Mouse (Mus musculus): Measurements from ENCODE around the gene Simc1.

Simc1 gene

DNA sequence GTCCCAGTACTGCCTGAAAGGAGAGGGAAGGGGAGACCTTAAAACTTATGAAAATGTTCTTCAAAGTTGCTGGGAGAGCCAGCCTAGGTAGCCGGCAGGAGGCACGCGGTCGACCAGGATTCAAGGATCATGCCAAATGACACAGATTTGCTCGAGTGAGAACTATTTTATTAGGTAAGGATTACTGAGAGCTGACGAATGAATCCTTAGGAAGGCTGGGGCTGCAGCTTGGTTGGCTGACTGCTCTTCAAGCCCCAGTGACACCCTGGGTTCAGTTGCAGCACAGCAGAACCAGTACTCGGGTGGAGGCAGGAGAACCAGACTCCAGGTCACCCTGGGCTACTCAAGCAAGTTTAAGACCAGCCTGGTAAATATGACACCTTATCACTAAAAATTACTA lies 44.5 kb downstream of the Simc1 start:
- no peak for DNase-seq (ENCODE audit: low spot score)

DNA sequence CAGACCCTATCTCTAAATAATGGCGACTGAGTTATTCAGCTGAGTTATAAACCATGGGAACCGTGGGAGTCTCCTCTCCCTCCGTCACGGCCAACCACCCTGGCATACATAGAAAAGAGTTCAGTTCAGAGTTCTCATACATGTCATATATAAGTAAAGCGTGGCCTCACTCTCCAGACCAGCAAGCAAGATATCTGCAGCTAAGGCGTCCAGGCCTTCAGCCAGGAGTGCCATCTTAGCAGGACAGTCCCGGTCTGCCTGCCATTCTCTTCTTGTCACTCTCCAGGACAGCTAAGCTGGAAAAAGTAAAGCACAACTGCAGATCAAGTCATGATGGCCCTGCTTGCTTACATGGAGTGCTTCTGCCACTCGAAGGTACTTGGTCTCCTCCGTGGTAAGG lies 52.6 kb downstream of the Simc1 start:
- DNase-seq (ENCODE audit: low spot score) = no peak

DNA sequence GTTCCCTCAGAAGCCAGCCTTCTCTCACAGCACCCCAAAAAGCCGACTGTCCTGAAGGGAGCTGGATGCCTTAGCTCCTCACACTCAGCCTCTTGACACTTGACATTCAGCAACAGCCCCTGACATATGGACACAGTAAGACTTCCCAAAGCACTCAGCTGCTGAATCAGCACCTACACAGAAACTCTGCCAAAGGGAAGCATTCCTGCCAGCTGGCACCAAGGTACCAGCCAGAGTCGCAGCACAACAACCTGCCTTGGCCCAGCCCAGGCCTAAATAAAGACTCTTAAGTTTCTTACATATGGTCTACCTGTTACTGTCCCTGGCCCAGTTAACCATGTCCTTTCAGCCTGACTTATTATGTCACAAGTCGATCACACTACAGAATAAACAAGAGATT lies 53.2 kb downstream of the Simc1 start:
- DNase-seq (ENCODE audit: low spot score) = no peak

DNA sequence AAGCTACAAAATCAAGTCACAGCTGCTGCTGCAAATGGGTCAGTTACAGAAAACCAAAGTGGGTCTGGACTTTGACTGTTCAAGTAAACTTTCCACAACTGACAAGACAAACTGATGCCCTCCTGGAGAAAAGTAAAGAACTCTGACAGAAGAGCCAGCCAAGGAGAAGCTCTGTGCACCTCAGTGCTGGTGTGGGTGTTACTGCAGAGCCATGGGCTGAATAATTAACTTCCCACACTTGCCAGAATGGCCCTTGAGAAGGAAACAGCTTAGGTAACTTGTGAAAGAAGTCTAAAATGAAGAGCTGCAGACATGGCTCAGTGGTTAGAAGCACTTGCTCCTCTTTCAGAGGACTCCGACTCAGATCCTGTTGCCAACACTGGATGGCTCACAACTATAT lies 54.1 kb downstream of the Simc1 start:
- no peak for DNase-seq (ENCODE audit: low spot score)

DNA sequence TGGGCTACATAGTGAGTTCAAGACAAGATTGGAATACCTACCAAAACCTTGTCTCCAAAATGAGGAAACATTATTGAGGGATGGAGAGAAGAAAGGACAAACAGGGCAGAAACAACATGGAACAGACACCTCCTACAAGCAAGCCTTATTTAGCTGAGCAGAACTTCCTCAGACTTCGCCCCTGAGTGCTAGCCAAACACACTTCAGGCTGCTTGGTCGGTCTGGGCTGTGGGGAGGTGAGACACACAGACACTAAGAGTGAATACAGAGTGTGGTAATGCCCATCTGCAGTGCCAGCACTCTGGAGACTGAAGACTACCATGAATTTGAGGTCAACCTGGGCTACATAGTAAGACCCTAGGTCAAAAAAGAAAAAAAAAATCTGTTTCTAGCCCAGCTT lies 56.1 kb downstream of the Simc1 start:
- no peak for DNase-seq (ENCODE audit: low spot score)

DNA sequence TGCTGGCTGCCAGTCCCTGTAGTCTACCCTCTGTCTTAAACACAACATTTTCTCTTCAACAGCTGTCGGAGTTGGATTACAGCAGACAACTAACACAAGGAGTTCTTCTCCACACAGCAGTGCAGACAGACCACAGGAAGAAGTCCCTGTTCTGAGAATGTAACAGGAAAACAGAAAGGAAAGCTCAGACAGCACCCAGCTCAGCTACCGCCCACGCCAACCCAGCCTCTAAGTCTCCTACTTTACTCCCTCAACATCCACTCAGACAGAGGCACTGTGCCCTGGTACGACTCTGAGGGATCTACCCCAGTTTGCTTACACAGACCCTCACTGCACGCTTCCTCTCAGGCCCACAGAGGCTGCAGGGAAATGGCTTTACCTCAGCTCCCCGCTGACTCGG lies 57.0 kb downstream of the Simc1 start:
- DNase-seq (ENCODE audit: low spot score) = no peak

DNA sequence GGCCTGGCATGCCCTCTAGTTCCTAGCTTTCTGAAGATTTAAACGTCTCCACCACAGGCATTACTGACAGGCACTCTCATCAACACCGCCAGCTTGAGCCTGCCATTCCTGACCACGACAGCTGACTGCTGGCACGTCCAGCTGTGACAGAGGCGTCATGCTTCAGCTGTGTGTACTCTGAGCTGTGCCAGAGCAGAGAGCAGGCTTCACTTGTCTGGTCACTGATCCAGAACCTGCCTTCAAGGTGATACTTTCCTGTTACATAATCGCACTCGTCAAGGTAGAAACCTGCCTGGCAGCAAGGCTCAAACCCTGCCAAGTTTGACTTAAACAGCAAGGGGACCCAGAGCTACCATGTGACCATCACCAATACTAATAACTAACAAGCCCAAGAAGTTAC lies 59.0 kb downstream of the Simc1 start:
- no peak for DNase-seq (ENCODE audit: low spot score)

DNA sequence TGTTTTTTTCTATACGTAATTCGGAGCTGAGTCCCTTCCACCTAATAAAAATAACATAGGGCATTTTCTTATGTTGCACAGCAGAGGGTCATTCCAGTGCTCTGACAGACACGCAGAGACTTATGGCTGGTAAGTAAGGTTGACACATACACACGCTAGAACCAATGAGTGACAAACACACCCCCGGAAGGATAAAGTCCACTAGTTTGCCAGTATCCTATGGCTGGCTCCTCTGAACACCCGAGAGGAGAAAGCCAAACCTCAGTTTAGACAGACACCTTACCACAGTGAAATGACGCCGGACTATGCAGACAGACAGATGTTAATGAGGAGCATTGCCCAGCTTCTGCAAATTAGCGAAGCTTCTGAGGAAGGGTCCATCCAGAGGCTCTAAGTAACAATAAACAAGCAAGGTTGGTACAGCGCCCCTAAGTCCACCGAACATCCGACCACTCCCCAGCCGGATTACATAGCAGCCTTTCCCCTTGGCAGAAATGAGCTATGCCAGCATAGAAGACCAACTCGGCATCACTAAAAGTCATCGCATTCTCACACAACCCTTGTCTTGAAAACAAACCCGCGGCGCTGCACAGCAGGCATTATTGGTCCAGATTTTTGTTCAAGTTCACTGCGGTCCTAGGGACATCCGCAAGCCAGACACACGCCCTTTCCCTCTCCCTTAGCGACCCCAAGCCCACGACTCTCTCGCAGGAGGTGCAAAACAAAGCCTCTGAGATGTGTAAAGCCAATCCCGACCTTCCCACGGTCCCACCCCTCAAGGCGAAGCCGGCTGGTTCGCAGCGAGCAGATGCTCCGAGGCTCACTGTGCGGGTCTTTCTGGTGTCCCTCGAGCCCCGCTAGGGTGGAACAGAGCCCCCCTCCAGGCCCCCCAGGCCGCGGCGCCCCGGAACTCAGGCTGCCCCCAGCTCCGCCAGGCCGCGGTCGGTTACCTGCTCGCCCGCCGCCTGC lies 60.9 kb downstream of the Simc1 start:
- no peak for DNase-seq (ENCODE audit: low spot score)

DNA sequence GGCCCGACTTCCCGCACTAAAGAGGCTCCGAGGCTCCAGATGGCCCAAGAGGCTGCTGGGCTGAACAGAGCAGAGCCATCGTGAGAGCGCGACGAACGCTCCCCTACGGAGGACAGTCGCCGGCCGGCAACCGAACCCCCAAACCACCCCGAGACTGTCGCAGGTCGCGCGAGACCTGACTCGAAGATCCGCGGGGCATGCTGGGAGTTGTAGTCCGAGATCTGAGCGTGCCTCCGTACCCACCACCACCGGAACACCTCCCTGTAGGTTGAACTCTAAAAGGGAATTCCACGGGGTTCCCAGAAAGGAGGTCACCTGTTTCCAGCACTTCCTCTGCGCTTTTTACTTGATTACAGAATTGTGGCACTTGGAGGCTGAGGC lies 61.6 kb downstream of the Simc1 start, which contains the start of gene 4833439L19Rik:
Gene 4833439L19Rik, minus strand, starts transcription at position 235 of the 381 bp plus-strand sequence.
- peak; percentile 90 for DNase-seq (ENCODE audit: low spot score)

DNA sequence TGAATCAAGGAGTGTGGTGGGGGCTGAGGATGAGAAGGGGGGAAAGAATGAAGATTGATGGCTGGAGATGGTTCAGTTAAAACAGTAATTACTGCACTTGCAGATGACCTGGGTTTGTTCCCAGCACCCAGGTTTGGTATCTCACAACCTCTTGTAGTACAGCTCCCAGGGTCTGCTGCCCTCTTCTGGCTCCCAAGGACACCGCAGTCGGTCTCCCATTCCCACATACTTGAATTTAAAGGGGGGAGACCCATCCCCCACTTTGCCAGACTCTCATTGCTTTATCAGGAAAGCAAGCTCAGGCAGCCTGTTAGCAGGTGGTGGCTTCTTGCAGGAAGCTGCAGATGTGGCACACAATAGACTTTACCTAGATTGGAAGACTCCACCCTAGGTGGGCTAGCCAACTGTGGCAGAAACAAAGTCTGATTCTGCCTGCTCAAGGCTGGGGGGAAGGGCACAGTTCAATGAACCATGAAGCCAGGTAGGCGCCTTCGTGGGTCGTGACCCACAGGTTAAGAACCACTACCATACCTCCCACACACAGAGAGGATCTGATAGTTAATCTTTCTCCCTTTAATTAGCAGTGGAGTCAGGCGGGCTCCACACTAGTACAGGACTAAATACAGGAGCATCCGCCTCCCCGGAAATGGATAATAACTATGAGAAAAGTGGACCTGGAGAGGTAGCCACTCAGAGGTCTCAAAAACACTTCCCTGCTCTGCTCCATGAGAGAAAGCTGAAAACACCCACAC lies 62.2 kb downstream of the Simc1 start:
- DNase-seq (ENCODE audit: low spot score) = peak; percentile 44

DNA sequence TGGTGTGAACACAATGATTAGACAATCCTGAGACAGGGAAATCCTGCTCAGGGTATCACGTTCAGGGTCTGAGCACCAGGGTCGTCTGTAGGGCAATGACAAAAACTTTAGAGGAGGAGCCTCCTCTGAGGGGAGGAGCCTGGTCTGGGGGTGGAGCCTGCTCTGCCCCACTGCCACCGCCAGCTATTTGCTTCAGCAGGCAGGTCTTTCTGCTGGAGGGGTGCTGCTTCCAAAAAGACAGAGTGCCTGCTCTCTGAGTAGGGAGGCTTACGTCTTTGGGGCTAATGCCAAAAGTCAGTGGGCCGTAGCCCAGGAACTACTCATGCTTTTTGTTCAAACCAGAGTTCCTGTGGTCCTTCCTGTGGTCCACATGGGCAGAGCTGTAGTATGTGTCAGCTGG lies 64.8 kb downstream of the Simc1 start:
- no peak for DNase-seq (ENCODE audit: low spot score)

DNA sequence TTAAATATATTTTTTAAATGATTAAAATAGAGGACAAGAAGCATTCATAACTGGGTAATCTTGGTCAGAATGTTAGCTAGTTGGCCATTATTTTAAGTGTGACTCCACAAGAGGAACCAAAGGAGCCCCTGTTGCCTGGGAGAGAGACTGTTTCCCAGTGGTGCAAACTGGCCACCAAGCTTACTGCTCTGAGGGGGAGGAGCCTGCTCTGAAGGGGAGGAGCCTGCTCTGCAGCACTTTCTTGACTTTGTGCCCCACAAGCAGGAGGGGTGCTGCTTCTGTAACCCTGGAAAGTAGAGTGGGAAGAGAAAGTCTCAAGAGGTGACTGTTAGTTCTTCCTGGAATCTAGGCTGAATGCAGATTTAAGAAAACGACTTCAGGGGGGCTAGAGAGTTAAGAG lies 65.7 kb downstream of the Simc1 start:
- no peak for DNase-seq (ENCODE audit: low spot score)

DNA sequence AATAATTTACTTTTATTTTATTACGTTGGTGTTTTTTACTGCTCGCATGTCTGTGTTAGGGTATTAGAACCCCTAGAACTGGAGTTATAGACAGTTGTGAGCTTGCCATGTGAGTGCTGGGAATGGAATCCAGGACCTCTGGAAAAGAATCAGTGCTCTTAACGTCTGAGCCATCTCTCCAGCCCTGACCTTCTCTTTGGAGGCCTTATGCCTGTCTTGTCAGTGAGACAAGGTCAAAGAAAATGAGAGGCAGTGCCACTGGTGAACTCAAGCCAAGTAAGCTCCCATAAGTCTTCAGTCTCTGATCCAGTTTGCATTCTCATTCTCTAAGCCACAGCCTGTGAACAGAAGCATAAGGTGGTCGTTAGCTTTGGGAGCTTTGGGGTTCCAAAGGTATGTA lies 67.2 kb downstream of the Simc1 start:
- no peak for DNase-seq (ENCODE audit: low spot score)

DNA sequence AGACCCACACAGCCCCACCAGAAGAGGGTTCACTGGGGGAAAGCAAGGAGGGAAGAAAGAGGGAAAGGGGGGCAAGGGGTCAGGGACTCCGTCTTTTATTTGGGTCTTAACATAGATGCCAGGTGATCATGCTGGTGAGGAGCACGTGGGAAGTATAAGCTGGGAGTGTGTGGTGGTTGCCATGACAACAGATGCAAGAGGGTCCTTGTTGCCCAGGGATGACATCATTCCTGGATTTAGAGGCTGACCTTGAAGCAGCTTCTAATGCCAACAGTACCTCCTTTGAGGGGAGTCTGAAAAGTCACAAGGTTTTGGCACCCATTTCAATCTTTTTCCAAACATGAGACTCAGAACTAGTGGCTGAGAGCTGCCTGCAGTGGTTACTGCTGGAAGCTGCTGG lies 68.1 kb downstream of the Simc1 start:
- DNase-seq (ENCODE audit: low spot score) = no peak

DNA sequence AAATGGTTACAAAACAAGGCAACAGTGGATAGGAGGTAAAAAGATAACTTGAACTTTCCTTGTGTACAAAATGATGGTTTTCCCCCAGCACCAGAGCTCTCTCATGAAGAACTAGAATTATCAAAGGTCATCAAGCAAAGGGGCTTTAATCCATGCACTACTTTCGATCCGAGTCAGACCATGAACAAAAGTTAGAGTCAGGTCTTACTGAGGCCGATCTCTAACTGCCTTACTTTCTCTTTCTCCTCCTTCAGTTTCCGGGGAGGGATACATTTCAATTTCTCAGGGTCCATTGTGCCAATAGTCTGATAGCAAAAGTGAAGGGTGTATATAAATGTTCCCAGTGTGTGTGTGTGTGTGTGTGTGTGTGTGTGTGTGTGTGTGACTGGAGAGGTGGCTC lies 69.0 kb downstream of the Simc1 start:
- no peak for DNase-seq (ENCODE audit: low spot score)

DNA sequence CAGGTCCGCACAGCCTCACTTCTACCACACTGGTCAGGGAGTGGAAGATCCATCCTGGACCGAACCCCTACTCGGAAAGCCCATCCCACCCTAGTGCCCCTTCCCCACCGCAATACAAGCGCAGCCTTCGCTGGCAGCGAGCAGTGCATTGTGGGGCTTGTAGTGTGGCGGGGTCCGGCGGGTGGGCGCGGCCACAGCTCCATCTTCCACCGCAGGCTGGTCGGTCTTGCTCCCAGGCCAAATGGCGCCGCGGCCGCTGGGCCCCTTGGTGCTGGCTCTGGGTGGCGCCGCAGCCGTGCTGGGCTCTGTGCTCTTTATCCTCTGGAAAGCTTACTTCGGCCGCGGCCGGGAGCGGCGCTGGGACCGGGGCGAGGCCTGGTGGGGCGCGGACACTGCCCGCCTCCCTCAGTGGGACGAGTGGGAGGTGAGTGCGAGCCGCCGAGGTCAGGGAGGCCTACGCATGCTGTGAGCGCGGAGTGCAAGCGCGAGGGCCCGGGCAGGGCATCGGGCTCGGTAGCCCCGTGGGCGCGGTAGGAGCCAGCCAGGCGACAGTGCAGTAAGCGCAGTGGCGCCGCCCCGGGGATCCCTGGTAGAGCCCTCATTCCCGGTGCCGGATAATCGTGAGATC lies 71.4 kb downstream of the Simc1 start, which contains the start of gene Arl10:
Gene Arl10, plus strand, starts transcription at position 162 of the 628 bp plus-strand sequence.
- DNase-seq (ENCODE audit: low spot score) = no peak

DNA sequence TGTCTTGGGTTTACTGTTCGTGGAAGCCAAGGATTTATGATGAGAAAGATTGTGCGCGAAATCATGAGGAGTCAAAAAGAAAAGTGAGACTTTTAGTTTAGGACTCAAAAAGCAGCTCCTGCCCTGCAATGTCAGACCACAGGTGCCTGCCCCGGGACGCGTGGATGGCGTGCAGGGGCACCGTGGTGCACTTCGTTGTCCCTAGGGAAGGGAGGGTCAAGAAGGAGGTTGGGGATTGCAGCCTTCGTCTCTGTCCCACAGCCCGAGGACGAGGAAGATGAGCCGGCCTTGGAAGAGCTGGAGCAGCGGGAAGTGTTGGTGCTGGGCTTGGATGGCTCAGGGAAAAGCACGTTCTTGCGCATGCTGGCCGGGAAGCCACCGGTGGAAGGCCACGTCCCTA lies 71.9 kb downstream of the Simc1 start:
- DNase-seq (ENCODE audit: low spot score) = no peak

DNA sequence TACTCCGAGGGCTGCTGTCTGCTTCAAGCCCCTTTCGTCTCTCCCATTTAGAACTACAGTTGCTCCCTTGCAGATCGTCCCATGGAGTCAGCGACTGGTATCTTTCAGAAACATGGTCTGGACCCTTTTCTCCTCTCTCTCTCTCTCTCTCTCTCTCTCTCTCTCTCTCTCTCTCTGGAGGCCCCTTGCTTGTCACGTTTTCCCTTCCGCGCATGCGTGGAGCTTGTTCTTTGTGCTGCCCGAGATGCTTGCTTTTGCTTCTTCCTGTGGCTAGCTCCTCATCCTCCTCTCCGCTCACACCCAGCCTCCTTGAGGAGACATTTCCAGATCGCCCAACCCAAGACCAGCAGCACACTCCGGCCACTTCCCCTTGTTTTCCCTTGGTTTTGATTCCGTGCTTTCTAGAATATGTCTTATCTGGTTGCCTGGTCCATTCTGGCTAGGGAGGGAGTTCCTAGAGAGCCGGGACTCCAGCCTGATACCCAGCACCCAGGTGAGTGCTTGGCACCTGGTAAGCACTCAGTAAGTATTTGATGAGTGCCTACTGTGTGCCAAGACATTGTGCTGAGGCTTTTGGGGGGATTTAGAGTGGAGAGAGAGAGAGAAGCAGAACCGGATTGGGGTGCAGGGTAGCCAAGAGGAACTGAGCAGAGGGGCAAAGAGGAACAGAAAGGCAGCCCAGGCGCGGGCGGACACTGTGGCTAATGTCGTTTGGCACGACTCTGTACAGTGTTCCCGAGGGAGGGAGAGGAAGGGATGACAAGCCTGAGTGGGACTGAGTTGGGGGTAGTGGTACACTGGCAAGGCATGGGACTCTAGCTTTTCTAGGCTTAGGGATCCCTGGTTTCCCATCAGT lies 74.3 kb downstream of the Simc1 start:
- no peak for DNase-seq (ENCODE audit: low spot score)

DNA sequence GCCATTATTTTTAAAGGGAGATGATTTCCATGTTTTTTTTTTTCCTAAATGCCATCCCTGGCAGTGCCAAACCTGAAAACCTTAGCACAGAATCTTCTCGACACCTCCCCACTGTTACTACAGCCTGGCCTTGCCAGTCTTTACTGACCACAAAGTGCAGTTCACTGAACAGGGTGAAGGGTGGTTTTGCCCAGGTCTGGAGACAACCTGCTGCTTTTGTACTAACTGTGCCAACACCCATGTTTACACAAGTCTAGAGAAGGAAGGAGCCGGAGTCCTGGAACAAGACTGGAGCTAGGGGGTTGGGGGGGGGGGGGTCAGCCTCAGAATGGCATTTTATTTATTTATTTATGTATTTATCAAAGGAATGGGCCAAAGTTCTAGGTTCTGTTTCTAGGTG lies 77.8 kb downstream of the Simc1 start:
- DNase-seq (ENCODE audit: low spot score) = no peak

DNA sequence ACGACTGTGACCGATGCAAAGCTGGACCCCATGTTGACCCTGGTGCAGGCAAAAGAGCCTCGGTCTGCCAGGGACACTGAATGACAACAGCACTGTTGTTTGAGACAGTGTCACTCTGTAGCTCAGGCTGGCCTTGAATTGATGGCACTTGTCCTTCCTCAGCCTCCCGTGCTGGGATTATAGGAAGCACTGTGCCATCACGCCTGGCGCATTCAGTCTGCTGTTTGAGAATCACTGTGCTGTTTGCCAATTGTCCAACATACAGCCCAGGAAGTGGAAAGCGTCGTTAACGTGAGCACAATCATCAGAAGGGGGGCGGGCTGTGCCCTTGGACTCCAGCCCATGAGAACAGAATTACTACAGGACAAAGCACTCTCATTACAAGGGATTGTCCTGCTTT lies 78.5 kb downstream of the Simc1 start:
- DNase-seq (ENCODE audit: low spot score) = no peak

DNA sequence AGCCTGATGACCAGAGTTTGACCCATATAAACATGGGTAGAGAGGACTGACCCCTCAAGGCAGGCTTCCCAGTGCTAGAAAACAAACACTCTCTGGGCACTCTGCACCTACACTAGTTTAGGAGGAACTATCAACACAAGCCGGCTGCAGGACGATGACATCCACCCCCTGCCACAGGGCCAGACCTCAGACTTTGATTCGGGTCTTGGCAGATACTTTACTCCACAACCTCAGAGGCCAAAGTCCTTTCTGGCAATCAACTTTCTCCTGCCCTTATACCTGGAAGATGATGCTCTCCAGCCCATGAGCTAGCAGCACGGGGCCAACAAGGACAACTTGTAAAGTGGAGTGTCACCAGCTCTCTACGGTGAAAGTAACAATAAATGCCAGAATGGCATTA lies 79.3 kb downstream of the Simc1 start:
- DNase-seq (ENCODE audit: low spot score) = no peak

DNA sequence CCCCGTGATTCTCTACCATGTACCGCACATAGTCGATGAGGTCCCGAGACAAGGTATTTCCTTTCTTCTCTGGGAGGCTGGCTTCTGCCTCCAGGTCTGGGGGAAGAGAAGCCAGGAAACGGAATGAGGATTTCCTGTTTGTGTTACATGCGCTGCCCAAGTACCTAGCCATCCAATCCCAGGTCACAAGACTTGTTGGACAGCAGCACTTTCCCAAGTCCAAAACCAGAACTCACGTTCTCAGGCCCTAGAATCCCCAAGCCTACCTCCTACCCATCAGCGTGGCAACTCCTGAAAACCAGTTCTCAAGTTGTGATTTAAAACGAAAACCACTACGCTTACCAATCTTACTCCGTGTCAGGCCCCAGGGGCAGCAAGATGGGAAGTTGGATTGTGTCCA lies 82.3 kb downstream of the Simc1 start:
- DNase-seq (ENCODE audit: low spot score) = no peak
